Mouse (Mus musculus) C2C12 (cell line): ENCODE results near the gene Gm867.

Experiments
- CTCF ChIP-seq: IDR thresholded peaks from one replicate; pipeline ENCODE4 v1.5.1; 2011; ENCODE audit not compliant: control insufficient read depth, insufficient read depth, insufficient read length
- FOSL1 ChIP-seq: IDR thresholded peaks from one replicate; pipeline ENCODE4 v1.8.0; 2011; ENCODE audit warnings: mild to moderate bottlenecking, low read length; ENCODE audit not compliant: poor library complexity, insufficient read depth, severe bottlenecking
- MAX ChIP-seq: IDR thresholded peaks from one replicate; pipeline ENCODE4 v1.6.1; 2011; ENCODE audit warnings: mild to moderate bottlenecking, control low read depth
- USF1 ChIP-seq: IDR thresholded peaks from one replicate; pipeline ENCODE4 v1.6.1; 2011; ENCODE audit warnings: low read depth, mild to moderate bottlenecking, control low read depth, moderate library complexity

GRCm38 (mm10) chr10:75978835-75979157, 38.3 kb upstream of the Gm867 start:
- TF ChIP-seq CTCF (no peak), MAX (no peak), FOSL1 (no peak), USF1 (no peak)
